Mouse (Mus musculus) forebrain, embryonic 13.5 days (tissue): ENCODE measurements around the gene Adgre5. TPM values are rescaled to one million over a fixed set of nuclear protein-coding genes. Genes with fewer than 3 reads are reported as not detected.

Experiments used
- ATAC-seq: fragments of 200-750 bp; cut with Nextera tagmentation; 2 replicates; pipeline ENCODE4 v1.8.0; 2017
- H3K27ac ChIP-seq: fragments of 300-500 bp; sonication (generic); 2 replicates; pipeline ENCODE4 v1.5.1; 2015; ENCODE audit warnings: inconsistent platforms, mild to moderate bottlenecking, moderate library complexity
- H3K27me3 ChIP-seq: fragments of 300-500 bp; sonication (generic); 2 replicates; pipeline ENCODE4 v1.6.1; 2015; ENCODE audit warnings: mild to moderate bottlenecking, inconsistent platforms
- H3K36me3 ChIP-seq: fragments of 300-500 bp; sonication (generic); 2 replicates; pipeline ENCODE4 v1.6.1; 2015; ENCODE audit warnings: mild to moderate bottlenecking, inconsistent platforms; ENCODE audit not compliant: poor library complexity, severe bottlenecking
- H3K4me1 ChIP-seq: fragments of 300-500 bp; sonication (generic); 2 replicates; pipeline ENCODE4 v1.6.1; 2015; ENCODE audit warnings: inconsistent platforms
- H3K4me2 ChIP-seq: fragments of 300-500 bp; sonication (generic); 2 replicates; pipeline ENCODE4 v1.6.1; 2015; ENCODE audit warnings: inconsistent platforms, mild to moderate bottlenecking, moderate library complexity
- H3K4me3 ChIP-seq: fragments of 300-500 bp; sonication (generic); 2 replicates; pipeline ENCODE4 v1.5.1; 2015; ENCODE audit warnings: mild to moderate bottlenecking, inconsistent platforms
- H3K9ac ChIP-seq: fragments of 300-500 bp; sonication (generic); 2 replicates; pipeline ENCODE4 v1.6.1; 2015; ENCODE audit warnings: mild to moderate bottlenecking, inconsistent platforms
- H3K9me3 ChIP-seq: fragments of 300-500 bp; sonication (generic); replicated peaks from 2 replicates; pipeline ENCODE4 v1.6.1; 2016; ENCODE audit warnings: inconsistent platforms
- WGBS: fragments of 180-500 bp; shearing (Covaris S2); methylation state at CpG from one replicate; pipeline ENCODE4 v1.1.7; 2015; 5-methylcytosine and 5-hydroxymethylcytosine counted together
- polyA plus RNA-seq: library from polyadenylated mRNA; unstranded; fragments of >200 nt; fragmentation: Nextera tagmentation; extraction: Ambion mirVana; gene quantifications from 2 replicates; pipeline ENCODE4 v1.2.1, GENCODE M21; 2015

Adgre5 gene
- polyA plus RNA-seq, 1 experiment from 2014 or later, result 6.7 TPM

GRCm38 (mm10) chr8:83736681-83737080 lies 4.4 kb downstream of the Adgre5 start:
- 92% methylated on average over 4 of the region's 4 CpGs for WGBS
- no peak overlapping the region for H3K4me2 ChIP-seq
- no peak overlapping the region for H3K9ac ChIP-seq
- peaks cover 28% of the 10 kb centered on the region for H3K27me3 ChIP-seq
- H3K4me3 ChIP-seq, result no peak overlapping the region
- no peak overlapping the region for H3K27ac ChIP-seq
- ATAC-seq, result no peak
- H3K4me1 ChIP-seq, result peaks cover 12% of the 10 kb centered on the region
- no peaks in the 10 kb centered on the region for H3K36me3 ChIP-seq
- H3K9me3 ChIP-seq, result no peaks in the 10 kb centered on the region

GRCm38 (mm10) chr8:83732919-83733318 lies 8.2 kb downstream of the Adgre5 start:
- Histone ChIP-seq H3K27ac (no peak overlapping the region), H3K4me2 (no peak overlapping the region), H3K9ac (no peak overlapping the region), H3K27me3 (peaks cover 2% of the 10 kb centered on the region; the same call in 1 of the 2 replicates), H3K36me3 (no peaks in the 10 kb centered on the region), H3K9me3 (no peaks in the 10 kb centered on the region), H3K4me3 (no peak overlapping the region), H3K4me1 (no peaks in the 10 kb centered on the region)
- ATAC-seq, result no peak
- WGBS, result 87% methylated on average over 6 of the region's 6 CpGs

GRCm38 (mm10) chr8:83731906-83732305 lies 9.2 kb downstream of the Adgre5 start:
- H3K36me3 ChIP-seq, result no peaks in the 10 kb centered on the region
- H3K9me3 ChIP-seq, result no peaks in the 10 kb centered on the region
- ATAC-seq, result no peak
- no peak overlapping the region for H3K4me3 ChIP-seq
- no peak overlapping the region for H3K9ac ChIP-seq
- no peak overlapping the region for H3K4me2 ChIP-seq
- 80% methylated on average over 5 of the region's 5 CpGs for WGBS
- H3K27me3 ChIP-seq, result peaks cover 2% of the 10 kb centered on the region; the same call in 1 of the 2 replicates
- H3K4me1 ChIP-seq, result no peaks in the 10 kb centered on the region
- H3K27ac ChIP-seq, result no peak overlapping the region

- no peaks in the 10 kb centered on the region for H3K4me1 ChIP-seq
- H3K9me3 ChIP-seq, result no peaks in the 10 kb centered on the region
- 86% methylated on average over 11 of the region's 11 CpGs for WGBS
- no peak overlapping the region for H3K4me3 ChIP-seq
- peaks cover 2% of the 10 kb centered on the region; the same call in 1 of the 2 replicates for H3K27me3 ChIP-seq
- no peak overlapping the region for H3K27ac ChIP-seq
- peaks cover 21% of the 10 kb centered on the region for H3K36me3 ChIP-seq
- H3K4me2 ChIP-seq, result no peak overlapping the region
- ATAC-seq, result no peak
- no peak overlapping the region for H3K9ac ChIP-seq
Observed at GRCm38 (mm10) chr8:83729009-83729807, 11.9 kb downstream of the Adgre5 start.

GRCm38 (mm10) chr8:83725521-83726102 lies 15.5 kb downstream of the Adgre5 start:
- Histone ChIP-seq H3K4me2 (no peak overlapping the region), H3K4me1 (no peaks in the 10 kb centered on the region), H3K9me3 (no peaks in the 10 kb centered on the region), H3K9ac (no peak overlapping the region), H3K36me3 (peaks cover 57% of the 10 kb centered on the region), H3K27ac (no peak overlapping the region), H3K4me3 (no peak overlapping the region), H3K27me3 (no peaks in the 10 kb centered on the region)
- 92% methylated on average over 8 of the region's 8 CpGs for WGBS
- ATAC-seq, result no peak

GRCm38 (mm10) chr8:83724697-83725482 lies 16.2 kb downstream of the Adgre5 start:
- Histone ChIP-seq H3K9ac (no peak overlapping the region), H3K36me3 (peaks cover 64% of the 10 kb centered on the region), H3K4me2 (no peak overlapping the region), H3K4me3 (no peak overlapping the region), H3K27me3 (no peaks in the 10 kb centered on the region), H3K9me3 (no peaks in the 10 kb centered on the region), H3K27ac (no peak overlapping the region), H3K4me1 (no peaks in the 10 kb centered on the region)
- 43% methylated on average over 15 of the region's 15 CpGs for WGBS
- peak; percentile 71; the same call in 1 of the 2 replicates for ATAC-seq

GRCm38 (mm10) chr8:83723447-83724083 lies 17.6 kb downstream of the Adgre5 start:
- Histone ChIP-seq H3K4me3 (no peak overlapping the region), H3K9me3 (no peaks in the 10 kb centered on the region), H3K36me3 (peaks cover 74% of the 10 kb centered on the region), H3K4me2 (no peak overlapping the region), H3K27me3 (no peaks in the 10 kb centered on the region), H3K9ac (no peak overlapping the region), H3K27ac (no peak overlapping the region), H3K4me1 (no peaks in the 10 kb centered on the region)
- ATAC-seq, result no peak
- 81% methylated on average over 11 of the region's 11 CpGs for WGBS

- Histone ChIP-seq H3K9ac (no peak overlapping the region), H3K4me2 (no peak overlapping the region), H3K9me3 (no peaks in the 10 kb centered on the region), H3K27ac (no peak overlapping the region), H3K4me3 (no peak overlapping the region), H3K27me3 (no peaks in the 10 kb centered on the region), H3K4me1 (no peaks in the 10 kb centered on the region), H3K36me3 (peaks cover 74% of the 10 kb centered on the region)
- no peak for ATAC-seq
- 90% methylated on average over 12 of the region's 12 CpGs for WGBS
Observed at GRCm38 (mm10) chr8:83722631-83723030, 18.5 kb downstream of the Adgre5 start.

GRCm38 (mm10) chr8:83721405-83722025 lies 19.6 kb downstream of the Adgre5 start:
- H3K9me3 ChIP-seq, result no peaks in the 10 kb centered on the region
- H3K36me3 ChIP-seq, result peaks cover 74% of the 10 kb centered on the region
- no peak overlapping the region for H3K9ac ChIP-seq
- no peak overlapping the region for H3K4me2 ChIP-seq
- no peak overlapping the region for H3K4me3 ChIP-seq
- no peak for ATAC-seq
- WGBS, result 93% methylated on average over 25 of the region's 25 CpGs
- peaks cover 9% of the 10 kb centered on the region for H3K4me1 ChIP-seq
- no peak overlapping the region for H3K27ac ChIP-seq
- H3K27me3 ChIP-seq, result no peaks in the 10 kb centered on the region

- no peaks in the 10 kb centered on the region for H3K27me3 ChIP-seq
- H3K36me3 ChIP-seq, result peaks cover 57% of the 10 kb centered on the region
- H3K4me3 ChIP-seq, result no peak overlapping the region
- H3K4me2 ChIP-seq, result no peak overlapping the region
- H3K4me1 ChIP-seq, result peaks cover 17% of the 10 kb centered on the region
- H3K9ac ChIP-seq, result no peak overlapping the region
- no peak for ATAC-seq
- H3K9me3 ChIP-seq, result no peaks in the 10 kb centered on the region
- WGBS, result 94% methylated on average over 2 of the region's 2 CpGs
- H3K27ac ChIP-seq, result no peak overlapping the region
Observed at GRCm38 (mm10) chr8:83719693-83720092, 21.4 kb downstream of the Adgre5 start.

- 89% methylated on average over 2 of the region's 2 CpGs for WGBS
- Histone ChIP-seq H3K4me1 (peaks cover 17% of the 10 kb centered on the region), H3K9ac (no peak overlapping the region), H3K9me3 (no peaks in the 10 kb centered on the region), H3K4me3 (no peak overlapping the region), H3K27me3 (no peaks in the 10 kb centered on the region), H3K27ac (no peak overlapping the region), H3K4me2 (no peak overlapping the region), H3K36me3 (peaks cover 51% of the 10 kb centered on the region)
- no peak for ATAC-seq
Observed at GRCm38 (mm10) chr8:83719048-83719447, 22.1 kb downstream of the Adgre5 start.
